Mouse (Mus musculus) C2C12 (cell line): ENCODE data around the gene Perm1. TPM values are rescaled to one million over a fixed set of nuclear protein-coding genes. Genes with fewer than 3 reads are reported as not detected.

Experiments used
- H3K27me3 ChIP-seq: one replicate; pipeline ENCODE4 v1.6.1; 2011; ENCODE audit not compliant: control insufficient read depth, insufficient read depth, insufficient read length
- H3K36me3 ChIP-seq: one replicate; pipeline ENCODE4 v1.6.1; 2011; ENCODE audit not compliant: control insufficient read depth, insufficient read depth
- H3K4me3 ChIP-seq: one replicate; pipeline ENCODE4 v1.5.1; 2011; ENCODE audit warnings: mild to moderate bottlenecking, control low read depth; ENCODE audit not compliant: poor library complexity, insufficient read depth, severe bottlenecking
- H3K79me2 ChIP-seq: one replicate; pipeline ENCODE4 v1.6.1; 2011; ENCODE audit not compliant: control insufficient read depth, insufficient read depth
- H3K79me3 ChIP-seq: one replicate; pipeline ENCODE4 v1.6.1; 2011; ENCODE audit warnings: low read depth, control low read depth
- H3ac ChIP-seq: one replicate; pipeline ENCODE3; 2011; ENCODE audit warnings: low read depth; ENCODE audit not compliant: control insufficient read depth, insufficient read length
- CEBPB ChIP-seq: IDR thresholded peaks from one replicate; pipeline ENCODE4 v1.6.1; 2011; ENCODE audit warnings: low read depth, mild to moderate bottlenecking, control low read depth, moderate library complexity
- CTCF ChIP-seq: IDR thresholded peaks from one replicate; pipeline ENCODE4 v1.5.1; 2011; ENCODE audit not compliant: control insufficient read depth, insufficient read depth, insufficient read length
- FOSL1 ChIP-seq: IDR thresholded peaks from one replicate; pipeline ENCODE4 v1.8.0; 2011; ENCODE audit warnings: mild to moderate bottlenecking, low read length; ENCODE audit not compliant: poor library complexity, insufficient read depth, severe bottlenecking
- MAX ChIP-seq: IDR thresholded peaks from one replicate; pipeline ENCODE4 v1.6.1; 2011; ENCODE audit warnings: mild to moderate bottlenecking, control low read depth
- MYOD1 ChIP-seq: IDR thresholded peaks from one replicate; pipeline ENCODE4 v1.6.1; 2011; ENCODE audit warnings: low read depth; ENCODE audit not compliant: control insufficient read depth, insufficient read length
- MYOG ChIP-seq: IDR thresholded peaks from one replicate; pipeline ENCODE4 v1.6.1; 2011; ENCODE audit not compliant: control insufficient read depth, insufficient read length; ENCODE audit errors: extremely low read depth
- USF1 ChIP-seq: IDR thresholded peaks from one replicate; pipeline ENCODE4 v1.6.1; 2011; ENCODE audit warnings: low read depth, mild to moderate bottlenecking, control low read depth, moderate library complexity
- polyA plus RNA-seq: library from polyadenylated mRNA; unstranded; fragments of >200 nt; fragmentation: generic; extraction: Trizol; gene quantifications from one replicate; pipeline ENCODE4 v1.2.1, GENCODE M21; 2012; ENCODE audit warnings: missing spikeins

The Perm1 gene
- polyA plus RNA-seq, 1 experiment, result 0.02 TPM

- H3K79me2 ChIP-seq, result no peaks in the 10 kb centered on the region
- no peaks in the 10 kb centered on the region for H3K36me3 ChIP-seq
- no peaks in the 10 kb centered on the region for H3K79me3 ChIP-seq
- no peak overlapping the region for H3K4me3 ChIP-seq
- TF ChIP-seq USF1 (no peak), FOSL1 (no peak), CEBPB (no peak), MYOG (no peak), MAX (no peak), CTCF (no peak), MYOD1 (no peak)
- H3ac ChIP-seq, result no peak overlapping the region
- no peaks in the 10 kb centered on the region for H3K27me3 ChIP-seq
Measured at GRCm38 (mm10) chr4:156183747-156184146, 31.9 kb upstream of the Perm1 start.

- Histone ChIP-seq H3K4me3 (no peak overlapping the region), H3ac (no peak overlapping the region), H3K79me3 (no peaks in the 10 kb centered on the region), H3K27me3 (no peaks in the 10 kb centered on the region), H3K79me2 (no peaks in the 10 kb centered on the region), H3K36me3 (no peaks in the 10 kb centered on the region)
- no peak for TF ChIP-seq MYOD1
- TF ChIP-seq MAX, result no peak
- no peak for TF ChIP-seq FOSL1
- no peak for TF ChIP-seq MYOG
- TF ChIP-seq CTCF, result no peak
- no peak for TF ChIP-seq USF1
- no peak for TF ChIP-seq CEBPB
Measured at GRCm38 (mm10) chr4:156184291-156184954, 31.2 kb upstream of the Perm1 start.

GRCm38 (mm10) chr4:156185456-156185949, 30.2 kb upstream of the Perm1 start:
- no peaks in the 10 kb centered on the region for H3K79me3 ChIP-seq
- no peak overlapping the region for H3ac ChIP-seq
- no peaks in the 10 kb centered on the region for H3K79me2 ChIP-seq
- no peaks in the 10 kb centered on the region for H3K27me3 ChIP-seq
- no peak overlapping the region for H3K4me3 ChIP-seq
- TF ChIP-seq MAX (no peak), MYOD1 (no peak), MYOG (no peak), CTCF (no peak), FOSL1 (no peak), USF1 (no peak), CEBPB (no peak)
- H3K36me3 ChIP-seq, result no peaks in the 10 kb centered on the region

GRCm38 (mm10) chr4:156185950-156186850, 29.5 kb upstream of the Perm1 start:
- Histone ChIP-seq H3K79me3 (no peaks in the 10 kb centered on the region), H3K27me3 (no peaks in the 10 kb centered on the region), H3K4me3 (no peak overlapping the region), H3K36me3 (no peaks in the 10 kb centered on the region), H3K79me2 (no peaks in the 10 kb centered on the region), H3ac (no peak overlapping the region)
- TF ChIP-seq USF1 (no peak), CTCF (no peak), CEBPB (no peak), FOSL1 (no peak), MYOG (no peak), MAX (no peak), MYOD1 (no peak)

GRCm38 (mm10) chr4:156188162-156188810, 27.4 kb upstream of the Perm1 start:
- Histone ChIP-seq H3K4me3 (no peak overlapping the region), H3K27me3 (no peaks in the 10 kb centered on the region), H3K79me3 (no peaks in the 10 kb centered on the region), H3K79me2 (no peaks in the 10 kb centered on the region), H3K36me3 (no peaks in the 10 kb centered on the region), H3ac (no peak overlapping the region)
- no peak for TF ChIP-seq FOSL1
- no peak for TF ChIP-seq CEBPB
- TF ChIP-seq CTCF, result no peak
- TF ChIP-seq MYOD1, result no peak
- TF ChIP-seq USF1, result no peak
- no peak for TF ChIP-seq MYOG
- no peak for TF ChIP-seq MAX
